Mouse (Mus musculus): ENCODE results near the gene Myh10. TPM values are rescaled to one million over a fixed set of nuclear protein-coding genes. Genes with fewer than 3 reads are reported as not detected.

Gene Myh10
- polyA plus RNA-seq, 1 experiment, result 6.8 TPM

DNA sequence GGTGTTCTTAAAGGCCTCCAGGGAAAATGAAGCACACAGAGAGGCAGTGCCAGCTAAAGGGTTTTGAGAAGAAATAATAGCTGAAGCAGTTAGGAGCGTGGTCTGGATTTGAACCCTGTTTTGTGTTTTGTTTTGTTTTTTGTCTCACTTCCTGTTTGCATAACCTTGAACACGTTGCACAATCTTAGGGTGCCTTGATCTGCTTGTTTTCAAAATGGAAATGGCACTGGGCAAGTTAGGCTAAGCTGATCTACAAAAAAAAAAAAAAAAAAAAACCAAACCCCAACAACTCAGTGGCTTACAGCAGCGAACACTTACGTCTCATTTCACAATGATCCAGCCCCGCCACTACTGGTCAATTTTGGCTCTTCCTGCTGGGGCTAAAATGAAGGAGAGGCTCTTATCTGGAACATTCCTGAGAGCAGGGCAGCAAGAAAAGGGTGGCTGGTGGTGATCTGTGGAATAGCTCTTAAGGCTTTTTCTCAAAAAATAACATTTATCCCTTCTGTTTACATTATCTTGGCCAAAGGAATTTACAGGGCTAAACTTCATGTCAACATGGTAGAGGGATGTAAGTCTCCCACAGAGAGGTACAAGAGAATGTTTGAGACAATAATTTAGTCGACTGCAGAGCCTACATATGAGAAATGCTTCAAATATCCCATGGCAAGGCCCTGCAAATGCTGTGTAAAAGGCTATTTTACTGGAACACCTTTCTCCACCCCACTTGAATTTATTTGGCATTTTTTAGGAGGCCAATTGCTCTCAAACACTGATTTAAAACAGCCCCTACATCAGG lies 34.3 kb upstream of the Myh10 start:
- TF ChIP-seq POLR2A (IDR thresholded peaks at IDR 0.05; ENCODE audit: low read depth, low read length) (no peak), CTCF (IDR thresholded peaks at IDR 0.05; ENCODE audit: extremely low read depth, insufficient read length, insufficient replicate concordance, low read depth, low read length) (no peak)
- no peaks in the 10 kb centered on the region for H3K36me3 ChIP-seq (ENCODE audit: control insufficient read depth, insufficient read depth, low read length)
- H3K27ac ChIP-seq (ENCODE audit: insufficient read depth, low read depth, low read length), result no peak overlapping the region; the same call in 1 of the 2 replicates
- H3K4me1 ChIP-seq (ENCODE audit: control insufficient read depth, insufficient read depth, insufficient read length, low read length), result peaks cover 2% of the 10 kb centered on the region; the same call in 1 of the 2 replicates
- no peak overlapping the region for H3K4me3 ChIP-seq (ENCODE audit: low read depth, low read length)
- H3K27me3 ChIP-seq (ENCODE audit: control insufficient read depth, insufficient read depth, low read length), result no peaks in the 10 kb centered on the region
- 48% methylated on average over 6 of the region's 6 CpGs for WGBS

GRCm38 (mm10) chr11:68657811-68658210 lies 33.5 kb upstream of the Myh10 start:
- Histone ChIP-seq H3K27me3 (ENCODE audit: control insufficient read depth, insufficient read depth, low read length) (no peaks in the 10 kb centered on the region), H3K4me3 (ENCODE audit: low read depth, low read length) (no peak overlapping the region), H3K27ac (ENCODE audit: insufficient read depth, low read depth, low read length) (no peak overlapping the region), H3K36me3 (ENCODE audit: control insufficient read depth, insufficient read depth, low read length) (no peaks in the 10 kb centered on the region), H3K4me1 (ENCODE audit: control insufficient read depth, insufficient read depth, insufficient read length, low read length) (peaks cover 2% of the 10 kb centered on the region; the same call in 1 of the 2 replicates)
- WGBS, result 50% methylated on average over 9 of the region's 9 CpGs
- no peak for TF ChIP-seq POLR2A (IDR thresholded peaks at IDR 0.05; ENCODE audit: low read depth, low read length)
- no peak for TF ChIP-seq CTCF (IDR thresholded peaks at IDR 0.05; ENCODE audit: extremely low read depth, insufficient read length, insufficient replicate concordance, low read depth, low read length)

- no peaks in the 10 kb centered on the region for H3K4me1 ChIP-seq (ENCODE audit: control insufficient read depth, insufficient read depth, insufficient read length, low read length)
- no peak overlapping the region for H3K27ac ChIP-seq (ENCODE audit: insufficient read depth, low read depth, low read length)
- no peak overlapping the region for H3K4me3 ChIP-seq (ENCODE audit: low read depth, low read length)
- H3K27me3 ChIP-seq (ENCODE audit: control insufficient read depth, insufficient read depth, low read length), result no peaks in the 10 kb centered on the region; the same call in 1 of the 2 replicates
- no peaks in the 10 kb centered on the region for H3K36me3 ChIP-seq (ENCODE audit: control insufficient read depth, insufficient read depth, low read length)
- no peak for TF ChIP-seq POLR2A (IDR thresholded peaks at IDR 0.05; ENCODE audit: low read depth, low read length)
- TF ChIP-seq CTCF (IDR thresholded peaks at IDR 0.05; ENCODE audit: extremely low read depth, insufficient read length, insufficient replicate concordance, low read depth, low read length), result no peak
- 48% methylated on average over 2 of the region's 2 CpGs for WGBS
These were observed 26.0 kb upstream of the Myh10 start for GRCm38 (mm10) chr11:68665331-68665730.

- Histone ChIP-seq H3K36me3 (ENCODE audit: control insufficient read depth, insufficient read depth, low read length) (no peaks in the 10 kb centered on the region), H3K4me1 (ENCODE audit: control insufficient read depth, insufficient read depth, insufficient read length, low read length) (no peaks in the 10 kb centered on the region), H3K27me3 (ENCODE audit: control insufficient read depth, insufficient read depth, low read length) (no peaks in the 10 kb centered on the region; the same call in 1 of the 2 replicates), H3K4me3 (ENCODE audit: low read depth, low read length) (no peak overlapping the region), H3K27ac (ENCODE audit: insufficient read depth, low read depth, low read length) (no peak overlapping the region)
- TF ChIP-seq CTCF (IDR thresholded peaks at IDR 0.05; ENCODE audit: extremely low read depth, insufficient read length, insufficient replicate concordance, low read depth, low read length) (no peak), POLR2A (IDR thresholded peaks at IDR 0.05; ENCODE audit: low read depth, low read length) (no peak)
- WGBS, result 60% methylated on average over 2 of the region's 2 CpGs
These were observed 25.1 kb upstream of the Myh10 start for GRCm38 (mm10) chr11:68666210-68666609.

DNA sequence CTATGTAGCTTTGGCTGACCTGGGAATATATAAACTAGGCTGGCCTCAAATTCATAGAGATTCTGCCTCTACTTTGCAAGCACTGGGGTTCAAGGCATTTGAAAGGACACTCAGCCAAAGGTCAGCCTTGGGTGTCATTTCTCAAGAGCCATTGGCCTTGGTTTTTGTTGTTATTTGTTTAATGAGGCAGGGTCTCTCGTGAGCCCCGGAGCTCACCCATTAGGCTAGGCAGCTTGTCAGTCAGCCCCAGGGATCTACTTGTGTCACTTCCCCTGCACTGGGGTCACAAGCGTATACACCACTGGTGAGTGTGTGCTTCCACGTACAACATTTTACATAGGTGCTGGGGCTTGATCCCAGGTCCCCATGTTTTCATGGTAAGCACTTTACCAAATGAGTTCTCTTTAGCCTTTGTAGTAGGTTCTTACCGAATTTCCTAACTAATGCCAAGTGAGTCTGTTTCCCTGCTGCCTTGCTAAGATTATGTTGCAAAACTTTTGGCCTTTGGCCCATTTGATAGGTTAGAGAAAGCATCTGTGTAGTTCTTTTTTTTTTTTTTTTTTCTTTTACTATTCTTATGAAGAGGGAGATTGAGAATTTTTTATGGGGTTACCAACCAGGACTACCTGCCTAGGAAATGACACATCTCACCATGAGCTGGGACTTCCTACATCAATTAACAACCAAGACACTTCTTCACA lies 18.9 kb upstream of the Myh10 start:
- Histone ChIP-seq H3K36me3 (ENCODE audit: control insufficient read depth, insufficient read depth, low read length) (no peaks in the 10 kb centered on the region), H3K27me3 (ENCODE audit: control insufficient read depth, insufficient read depth, low read length) (no peaks in the 10 kb centered on the region; the same call in 1 of the 2 replicates), H3K27ac (ENCODE audit: insufficient read depth, low read depth, low read length) (no peak overlapping the region), H3K4me3 (ENCODE audit: low read depth, low read length) (no peak overlapping the region), H3K4me1 (ENCODE audit: control insufficient read depth, insufficient read depth, insufficient read length, low read length) (no peaks in the 10 kb centered on the region)
- TF ChIP-seq CTCF (IDR thresholded peaks at IDR 0.05; ENCODE audit: extremely low read depth, insufficient read length, insufficient replicate concordance, low read depth, low read length) (no peak), POLR2A (IDR thresholded peaks at IDR 0.05; ENCODE audit: low read depth, low read length) (no peak)
- 59% methylated on average over 5 of the region's 5 CpGs for WGBS

DNA sequence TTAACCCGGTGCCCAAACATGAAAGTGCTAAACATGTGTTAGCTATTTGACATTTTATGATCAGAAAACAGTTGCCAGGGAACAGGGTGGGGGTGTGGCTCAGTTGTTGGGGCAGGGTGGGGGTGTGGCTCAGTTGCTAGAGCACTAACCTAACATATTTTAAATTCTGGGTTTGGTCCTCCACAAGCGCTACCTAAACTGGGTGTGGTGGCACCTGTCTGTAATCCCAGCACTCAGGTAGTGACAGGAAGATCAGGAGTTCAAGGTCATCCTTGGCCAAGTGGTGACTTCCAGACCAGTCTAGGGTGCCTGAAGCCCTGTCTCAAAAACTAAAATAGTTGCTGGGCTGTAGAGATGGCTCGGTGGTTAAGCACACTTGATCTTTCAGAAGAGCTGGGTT lies 17.3 kb upstream of the Myh10 start:
- Histone ChIP-seq H3K4me1 (ENCODE audit: control insufficient read depth, insufficient read depth, insufficient read length, low read length) (no peaks in the 10 kb centered on the region), H3K36me3 (ENCODE audit: control insufficient read depth, insufficient read depth, low read length) (no peaks in the 10 kb centered on the region), H3K27me3 (ENCODE audit: control insufficient read depth, insufficient read depth, low read length) (no peaks in the 10 kb centered on the region), H3K4me3 (ENCODE audit: low read depth, low read length) (no peak overlapping the region), H3K27ac (ENCODE audit: insufficient read depth, low read depth, low read length) (no peak overlapping the region)
- 50% methylated on average over 3 of the region's 3 CpGs for WGBS
- TF ChIP-seq CTCF (IDR thresholded peaks at IDR 0.05; ENCODE audit: extremely low read depth, insufficient read length, insufficient replicate concordance, low read depth, low read length), result no peak
- TF ChIP-seq POLR2A (IDR thresholded peaks at IDR 0.05; ENCODE audit: low read depth, low read length), result no peak

DNA sequence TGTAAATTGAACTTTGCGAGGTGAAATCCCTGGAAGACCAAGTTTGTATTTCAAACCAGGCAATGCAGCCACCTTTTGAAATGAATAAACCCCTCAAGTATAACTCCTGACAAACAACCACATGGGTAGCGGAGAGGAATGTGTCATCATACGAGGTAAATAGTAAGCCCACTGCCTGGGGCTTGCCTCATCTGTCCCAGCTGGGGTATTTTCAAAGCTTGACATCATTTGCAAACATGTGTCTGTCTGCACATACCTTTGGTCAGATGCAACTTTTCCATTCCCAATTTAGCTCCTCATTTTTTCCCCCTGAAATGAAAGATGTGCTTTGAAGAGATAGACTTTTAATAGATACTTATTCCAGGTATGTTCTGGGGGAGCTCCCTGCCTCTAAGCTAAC lies 16.7 kb upstream of the Myh10 start:
- TF ChIP-seq CTCF (IDR thresholded peaks at IDR 0.05; ENCODE audit: extremely low read depth, insufficient read length, insufficient replicate concordance, low read depth, low read length) (no peak), POLR2A (IDR thresholded peaks at IDR 0.05; ENCODE audit: low read depth, low read length) (no peak)
- Histone ChIP-seq H3K27ac (ENCODE audit: insufficient read depth, low read depth, low read length) (no peak overlapping the region), H3K4me3 (ENCODE audit: low read depth, low read length) (no peak overlapping the region), H3K36me3 (ENCODE audit: control insufficient read depth, insufficient read depth, low read length) (no peaks in the 10 kb centered on the region), H3K27me3 (ENCODE audit: control insufficient read depth, insufficient read depth, low read length) (no peaks in the 10 kb centered on the region), H3K4me1 (ENCODE audit: control insufficient read depth, insufficient read depth, insufficient read length, low read length) (no peaks in the 10 kb centered on the region)
- 76% methylated on average over 3 of the region's 3 CpGs for WGBS

Data from small intestine, adult 2 months (tissue).